Mouse (Mus musculus) thymus, postnatal 0 days (tissue): Measurements from ENCODE around the gene Rrm1. TPM values are rescaled to one million over a fixed set of nuclear protein-coding genes. Genes with fewer than 3 reads are reported as not detected.
"Not testable (repeated sequence)": the region's sequence is repeated elsewhere in the genome, so short reads cannot be mapped to it uniquely, and the experiment has no call there.

Experiments used
- DNase-seq: peaks from one replicate; pipeline ENCODE4 v3.0.0-alpha.2; 2015; ENCODE audit warnings: low spot score
- polyA plus RNA-seq: library from polyadenylated mRNA; unstranded; fragments of >200 nt; fragmentation: Nextera tagmentation; extraction: Ambion mirVana; gene quantifications from 2 replicates; pipeline ENCODE4 v1.2.1, GENCODE M21; 2015

Rrm1 gene
- 143 and 151 TPM in 2 replicates for polyA plus RNA-seq

DNA sequence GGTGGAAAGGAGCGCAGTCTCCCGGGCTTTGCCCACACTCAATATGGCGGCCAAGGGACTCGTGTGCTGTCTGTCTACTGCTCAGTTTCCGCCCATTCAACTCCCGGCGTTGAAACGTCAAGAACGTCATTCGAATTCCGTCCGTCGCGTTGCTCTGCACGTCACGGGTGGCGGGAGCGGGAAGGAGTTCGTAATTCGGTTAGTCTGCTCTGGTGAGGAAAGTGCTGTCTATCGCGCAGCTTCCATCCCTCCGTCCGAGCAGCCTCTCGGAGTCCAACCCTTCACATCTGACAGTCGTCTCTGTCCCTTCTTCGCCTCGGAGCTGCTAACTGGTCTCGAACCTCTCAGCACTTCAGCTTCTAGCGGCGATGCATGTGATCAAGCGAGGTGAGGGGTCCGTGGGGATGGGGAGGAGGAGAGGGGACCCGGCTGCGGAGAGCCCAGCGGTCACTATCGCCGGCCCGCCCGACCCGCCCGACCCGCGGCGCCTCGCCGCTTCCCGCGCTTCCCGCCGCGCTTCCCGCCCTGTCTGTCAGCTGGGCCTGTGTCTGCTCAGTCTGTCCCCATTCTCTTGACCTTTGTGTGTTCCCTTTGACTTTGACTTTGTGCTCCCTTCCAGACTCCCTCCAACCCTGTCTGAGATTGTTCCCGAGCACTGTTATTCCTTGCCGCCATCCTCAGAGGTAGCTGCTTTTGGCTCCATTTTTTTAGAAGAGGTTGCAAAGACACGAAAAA lies at the start of gene Rrm1:
TSS of gene Rrm1 (plus strand) at position 39 of the 735 bp plus-strand sequence.
- DNase-seq, result peak; percentile 97

- DNase-seq, result no peak
These were observed 47.6 kb upstream of the Rrm1 start for GRCm38 (mm10) chr7:102393898-102394297.

DNA sequence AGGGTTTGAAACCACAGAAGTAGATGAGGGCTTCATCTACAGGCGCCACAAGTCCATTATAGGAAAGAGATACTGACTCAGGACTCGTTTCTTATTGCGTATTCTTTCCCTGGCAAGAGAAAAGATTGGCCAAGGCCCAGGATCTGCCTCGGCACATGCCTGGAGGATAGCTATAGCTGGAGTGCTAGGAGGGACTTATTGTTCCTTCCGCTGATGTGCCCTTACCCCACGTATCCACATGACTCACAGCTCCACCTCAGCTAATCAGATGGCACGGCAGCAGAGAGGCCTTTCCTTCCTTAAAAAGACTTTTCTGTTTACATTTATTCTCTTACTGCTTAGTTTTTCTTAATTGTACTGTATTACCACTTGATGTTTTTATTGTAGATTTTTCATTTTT lies 45.6 kb upstream of the Rrm1 start:
- no peak for DNase-seq

DNA sequence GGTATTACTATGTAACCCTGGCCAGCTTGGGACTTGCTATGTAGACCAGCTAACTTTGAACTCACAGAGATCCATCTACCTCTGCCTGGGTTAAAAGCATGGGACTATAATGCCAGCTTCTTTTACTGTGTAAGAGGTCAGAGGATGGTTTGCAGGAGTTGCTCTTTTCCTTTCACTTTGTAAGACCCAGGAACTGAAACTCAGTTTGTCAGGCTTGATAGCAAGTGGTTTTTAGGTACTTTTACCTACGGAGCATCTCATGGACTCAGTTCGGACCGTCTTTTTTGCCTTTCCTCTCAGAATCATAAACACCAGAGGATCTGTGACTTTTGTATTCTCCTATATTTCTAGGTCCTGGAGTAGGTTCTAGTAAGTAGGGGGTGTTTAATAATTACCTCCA lies 45.2 kb upstream of the Rrm1 start:
- no peak for DNase-seq

DNA sequence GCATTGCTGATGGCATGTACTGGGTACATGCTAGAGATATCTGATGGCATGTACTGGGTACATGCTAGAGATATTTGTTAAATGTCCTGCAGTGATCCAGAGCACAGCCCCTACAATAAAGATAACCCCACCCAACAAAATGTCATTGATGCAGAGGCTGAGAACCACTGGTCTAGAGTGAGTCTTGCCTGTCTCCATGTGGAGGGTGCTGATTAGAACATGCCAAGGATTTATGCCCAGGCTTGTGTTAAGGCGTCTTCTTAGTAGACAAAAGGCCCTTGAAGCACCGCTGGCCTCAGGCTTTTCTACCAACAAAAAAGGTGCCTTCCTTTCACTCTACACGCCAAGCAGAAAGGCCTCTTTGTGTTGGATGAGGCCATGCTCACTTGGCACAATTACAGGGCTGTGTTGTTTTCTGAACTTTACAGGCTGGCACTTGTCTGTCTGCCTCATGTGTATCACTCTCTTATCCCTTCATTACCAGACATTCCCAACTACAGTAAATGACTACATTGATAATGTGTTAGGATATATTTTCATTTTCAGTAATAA lies 42.2 kb upstream of the Rrm1 start:
- DNase-seq, result no peak

DNA sequence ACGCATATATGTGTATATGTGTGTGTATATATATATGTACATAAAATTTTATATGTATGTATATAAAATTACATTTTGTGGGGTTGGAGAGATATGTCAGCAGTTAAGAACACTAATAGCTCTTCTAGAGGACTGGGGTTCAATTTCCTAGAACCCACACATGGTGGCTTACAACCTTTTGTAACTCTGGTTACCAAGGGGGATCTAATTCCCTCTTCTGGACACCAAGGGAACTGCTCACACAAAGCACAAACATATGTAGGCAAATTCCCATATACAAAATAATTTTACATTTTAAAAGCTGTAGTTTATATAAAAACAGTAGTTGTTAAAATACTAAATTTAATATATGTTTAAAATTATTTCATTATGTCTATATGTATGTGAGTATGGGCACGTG lies 37.4 kb upstream of the Rrm1 start:
- no peak for DNase-seq

GRCm38 (mm10) chr7:102407440-102407839 lies 34.1 kb upstream of the Rrm1 start:
- DNase-seq, result no peak

DNA sequence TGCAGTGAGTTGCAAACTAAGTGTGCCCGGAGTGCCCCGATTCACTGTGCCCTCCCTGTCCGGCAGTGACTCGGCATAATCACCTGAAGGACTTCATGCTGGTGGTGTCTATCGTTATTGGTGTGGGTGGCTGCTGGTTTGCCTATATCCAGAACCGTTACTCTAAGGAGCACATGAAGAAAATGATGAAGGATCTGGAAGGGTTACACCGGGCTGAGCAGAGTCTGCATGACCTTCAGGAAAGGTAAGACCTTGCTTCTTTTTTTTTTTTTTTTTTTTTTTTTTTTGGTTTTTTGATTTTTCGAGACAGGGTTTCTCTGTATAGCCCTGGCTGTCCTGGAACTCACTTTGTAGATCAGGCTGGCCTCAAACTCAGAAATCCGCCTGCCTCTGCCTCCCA lies 26.2 kb upstream of the Rrm1 start:
- DNase-seq, result not testable (repeated sequence)

GRCm38 (mm10) chr7:102415841-102416240 lies 25.7 kb upstream of the Rrm1 start:
- no peak for DNase-seq

DNA sequence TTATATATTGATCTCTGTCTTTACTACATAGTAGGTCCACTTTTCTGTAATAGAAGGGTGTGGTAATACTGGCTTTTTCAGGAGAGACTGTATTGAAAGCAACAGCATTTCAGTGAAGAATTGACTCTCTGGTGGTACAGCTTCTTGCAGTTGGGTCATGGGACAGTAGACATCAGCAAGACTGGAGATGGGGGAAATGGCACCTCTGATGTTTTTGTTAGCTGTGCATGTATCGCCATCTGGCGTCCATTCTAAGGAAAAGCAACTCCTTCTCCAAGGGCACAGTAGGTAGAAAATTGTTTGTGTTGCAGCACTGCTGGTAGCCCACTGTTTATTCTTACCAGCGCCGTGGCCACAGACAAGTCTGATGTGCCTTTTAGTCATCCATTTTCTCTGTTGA lies 24.1 kb upstream of the Rrm1 start:
- peak; percentile 77 for DNase-seq

DNA sequence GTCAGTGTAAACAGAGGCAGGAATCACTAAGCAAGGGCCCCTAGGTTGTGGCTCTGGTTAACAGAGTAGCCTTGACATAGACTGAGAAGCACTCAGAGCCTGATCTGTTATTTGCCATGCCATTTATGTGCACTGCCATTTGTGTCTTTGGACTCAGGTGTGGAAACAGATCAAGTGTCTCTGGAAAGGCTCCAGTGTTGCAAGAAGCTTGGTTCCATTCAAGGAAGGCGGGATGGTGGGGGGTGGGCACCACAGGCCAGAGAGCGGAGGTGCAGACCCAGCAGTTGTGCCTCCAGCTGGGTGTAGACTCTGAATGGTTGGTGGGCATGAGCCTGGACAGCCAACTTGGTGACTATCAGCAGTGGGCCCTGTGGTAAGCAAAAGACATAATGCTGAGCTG lies 19.5 kb upstream of the Rrm1 start:
- DNase-seq, result no peak

DNA sequence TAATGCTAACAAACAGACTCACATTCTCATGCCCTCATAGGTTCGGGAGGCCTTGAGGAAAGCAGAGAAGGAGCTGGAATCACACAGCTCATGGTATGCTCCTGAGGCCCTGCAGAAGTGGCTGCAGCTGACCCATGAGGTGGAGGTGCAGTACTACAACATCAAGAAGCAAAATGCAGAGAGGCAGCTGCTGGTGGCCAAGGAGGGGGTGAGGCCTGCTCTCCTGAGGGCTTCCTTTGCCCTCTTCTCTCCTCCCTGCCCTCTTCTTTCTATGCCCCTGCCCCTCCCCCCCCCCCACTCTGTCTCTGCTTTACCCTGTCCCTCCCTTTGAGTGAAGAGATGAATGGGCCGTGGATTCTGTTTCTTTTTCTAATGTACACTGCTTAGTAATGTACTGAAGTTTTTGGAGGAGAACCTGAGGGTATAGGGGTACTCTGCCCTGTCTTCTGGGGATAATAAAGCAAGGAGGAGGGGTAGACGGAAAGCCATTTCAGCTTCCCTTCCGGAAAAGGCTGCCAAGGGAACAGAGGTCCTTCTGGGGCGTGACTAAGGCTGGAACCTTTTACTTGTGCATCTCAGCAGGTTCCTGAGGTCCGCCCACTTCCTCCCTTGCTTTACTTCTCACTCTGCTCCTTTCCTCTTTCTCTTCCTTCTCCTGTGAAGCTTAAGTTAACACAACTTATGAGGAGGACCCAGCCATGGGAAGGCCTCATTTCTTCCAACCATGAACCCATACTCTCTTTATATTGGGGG lies 15.4 kb upstream of the Rrm1 start:
- DNase-seq, result peak; percentile 40

- DNase-seq, result no peak
These were observed 7.2 kb upstream of the Rrm1 start for GRCm38 (mm10) chr7:102434344-102434743.

GRCm38 (mm10) chr7:102440822-102441656 lies 456 bp upstream of the Rrm1 start:
- no peak for DNase-seq

GRCm38 (mm10) chr7:102442432-102442831 lies 937 bp downstream of the Rrm1 start:
- DNase-seq, result no peak

- DNase-seq, result no peak
These were observed 2.8 kb downstream of the Rrm1 start for GRCm38 (mm10) chr7:102444301-102444700.

DNA sequence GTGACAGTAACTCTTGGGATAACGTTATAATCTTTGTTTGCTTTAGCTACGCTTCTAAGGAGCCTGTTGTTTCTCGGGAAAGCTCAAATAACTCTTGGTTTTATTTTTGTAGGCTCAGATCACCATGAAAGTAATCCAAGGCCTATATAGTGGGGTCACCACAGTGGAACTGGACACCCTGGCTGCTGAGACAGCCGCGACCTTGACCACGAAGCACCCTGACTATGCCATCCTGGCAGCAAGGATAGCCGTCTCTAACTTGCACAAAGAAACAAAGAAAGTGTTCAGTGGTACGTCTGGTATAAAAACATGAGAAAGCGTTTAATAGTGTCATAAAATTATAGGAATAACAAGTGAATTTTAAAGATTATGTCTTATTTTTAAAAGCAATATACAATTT lies 4.9 kb downstream of the Rrm1 start:
- DNase-seq, result no peak

- DNase-seq, result no peak
These were observed 17.3 kb downstream of the Rrm1 start for GRCm38 (mm10) chr7:102458618-102459380.

GRCm38 (mm10) chr7:102467566-102467965 lies 26.1 kb downstream of the Rrm1 start:
- DNase-seq, result no peak

DNA sequence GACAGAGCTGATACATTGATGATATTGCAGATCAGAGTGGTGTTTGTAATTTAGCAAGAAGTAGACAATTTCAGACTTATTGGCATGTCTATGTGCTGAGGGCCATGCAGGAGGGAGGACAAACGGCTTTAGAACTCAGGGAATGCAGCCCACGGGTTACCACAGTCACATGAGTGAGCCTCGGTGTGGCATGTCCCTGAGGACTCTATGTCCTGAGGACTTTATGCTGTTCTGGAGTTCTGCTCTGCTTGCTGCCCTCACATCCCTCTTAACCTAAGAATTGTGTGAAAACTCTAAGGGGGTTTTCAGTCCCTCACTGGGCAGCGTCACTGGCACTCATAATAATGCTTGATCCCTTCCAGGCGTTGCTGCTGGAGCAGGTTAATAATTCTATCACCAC lies 31.2 kb downstream of the Rrm1 start:
- no peak for DNase-seq

DNA sequence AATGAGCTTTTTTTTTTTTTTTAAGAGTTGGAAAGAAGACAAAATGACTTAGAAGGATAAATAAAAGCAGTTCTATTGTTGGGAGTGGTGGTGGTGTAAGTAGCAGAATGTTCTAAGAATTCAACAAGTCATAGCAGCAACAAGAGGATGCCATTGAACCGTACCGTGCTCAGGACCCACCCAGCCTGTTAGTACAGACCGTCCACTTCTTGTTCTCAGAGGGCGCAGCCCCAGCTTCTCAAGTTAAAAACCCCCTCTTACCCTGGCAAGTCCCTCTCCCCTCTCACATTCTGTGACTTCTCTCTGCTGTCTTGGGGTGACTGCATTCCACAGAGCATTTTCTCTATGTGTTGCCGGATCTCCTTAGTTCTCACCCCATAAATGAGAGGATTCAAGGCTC lies 35.1 kb downstream of the Rrm1 start:
- no peak for DNase-seq
